Mouse (Mus musculus) lung, postnatal 0 days (tissue): ENCODE results near the gene Rab33b. TPM values are rescaled to one million over a fixed set of nuclear protein-coding genes. Genes with fewer than 3 reads are reported as not detected.

Experiments used
- ATAC-seq: fragments of 200-750 bp; cut with Nextera tagmentation; 2 replicates; pipeline ENCODE4 v1.8.0; 2017; ENCODE audit warnings: moderate library complexity
- DNase-seq: peaks from one replicate; pipeline ENCODE4 v3.0.0-alpha.2; 2016; ENCODE audit warnings: low spot score
- H3K27ac ChIP-seq: fragments of 300-500 bp; sonication (generic); 2 replicates; pipeline ENCODE4 v1.5.1; 2014; ENCODE audit warnings: antibody characterized with exemption, mild to moderate bottlenecking, low read length, mixed read lengths
- H3K27me3 ChIP-seq: fragments of 300-500 bp; sonication (generic); replicated peaks from 2 replicates; pipeline ENCODE4 v1.6.1; 2014; ENCODE audit warnings: low read length, mixed read lengths; ENCODE audit not compliant: insufficient read depth
- H3K36me3 ChIP-seq: fragments of 300-500 bp; sonication (generic); 2 replicates; pipeline ENCODE4 v1.6.1; 2014; ENCODE audit warnings: low read length, mixed read lengths; ENCODE audit not compliant: insufficient read depth
- H3K4me1 ChIP-seq: fragments of 300-500 bp; sonication (generic); 2 replicates; pipeline ENCODE4 v1.6.1; 2014; ENCODE audit warnings: antibody characterized with exemption, low read depth, low read length, mixed read lengths; ENCODE audit not compliant: insufficient read depth
- H3K4me2 ChIP-seq: fragments of 300-500 bp; sonication (generic); replicated peaks from 2 replicates; pipeline ENCODE4 v1.6.1; 2014; ENCODE audit warnings: low read depth, mild to moderate bottlenecking, low read length, moderate library complexity, mixed read lengths
- H3K4me3 ChIP-seq: fragments of 300-500 bp; sonication (generic); 2 replicates; pipeline ENCODE4 v1.5.1; 2014; ENCODE audit warnings: low read depth, low read length
- H3K9ac ChIP-seq: fragments of 300-500 bp; sonication (generic); replicated peaks from 2 replicates; pipeline ENCODE4 v1.6.1; 2014; ENCODE audit warnings: low read depth, mild to moderate bottlenecking
- H3K9me3 ChIP-seq: fragments of 300-500 bp; sonication (generic); 2 replicates; pipeline ENCODE4 v1.6.1; 2016; ENCODE audit warnings: low read length, mixed read lengths
- CTCF ChIP-seq: IDR thresholded peaks from 2 replicates; pipeline ENCODE4 v1.5.1; 2016; ENCODE audit warnings: antibody characterized with exemption, mild to moderate bottlenecking
- EP300 ChIP-seq: IDR thresholded peaks from 2 replicates; pipeline ENCODE4 v1.6.1; 2016; ENCODE audit warnings: antibody characterized with exemption, mild to moderate bottlenecking, control low read depth
- WGBS: fragments of 180-500 bp; shearing (Covaris S2); extraction: QIAGEN DNeasy Blood & Tissue Kit; methylation state at CpG from one replicate; pipeline ENCODE4 v1.1.7; 2014; 5-methylcytosine and 5-hydroxymethylcytosine counted together
- polyA plus RNA-seq: library from polyadenylated mRNA; unstranded; fragments of >200 nt; fragmentation: Nextera tagmentation; extraction: Ambion mirVana; gene quantifications from 2 replicates; pipeline ENCODE4 v1.2.1, GENCODE M21; 2015

Rab33b gene
- polyA plus RNA-seq, 1 experiment from 2014 or later: 24.9 TPM

GRCm38 (mm10) chr3:51490088-51490753, 6.5 kb downstream of the Rab33b start:
- DNase-seq: no peak

GRCm38 (mm10) chr3:51493272-51493838, 9.6 kb downstream of the Rab33b start:
- DNase-seq (no peak), ATAC-seq (no peak)
- Histone ChIP-seq H3K36me3 (no peaks in the 10 kb centered on the region), H3K4me3 (no peak overlapping the region), H3K4me2 (no peak overlapping the region), H3K9me3 (no peaks in the 10 kb centered on the region), H3K4me1 (no peaks in the 10 kb centered on the region; the same call in 1 of the 2 replicates), H3K27me3 (no peaks in the 10 kb centered on the region), H3K9ac (no peak overlapping the region), H3K27ac (no peak overlapping the region; the same call in 1 of the 2 replicates)
- 56% methylated on average over 13 of the region's 13 CpGs for WGBS
- no peak for TF ChIP-seq CTCF
- TF ChIP-seq EP300: no peak

More at GRCm38 (mm10) chr3:51490088-51490753, 6.5 kb downstream of the Rab33b start:
- no peak for ATAC-seq
- no peaks in the 10 kb centered on the region for H3K36me3 ChIP-seq
- no peak overlapping the region for H3K9ac ChIP-seq
- WGBS: 85% methylated on average over 7 of the region's 7 CpGs
- peaks cover 3% of the 10 kb centered on the region; the same call in 1 of the 2 replicates for H3K4me1 ChIP-seq
- TF ChIP-seq CTCF: no peak
- no peak for TF ChIP-seq EP300
- no peak overlapping the region for H3K4me2 ChIP-seq
- no peak overlapping the region for H3K4me3 ChIP-seq
- no peaks in the 10 kb centered on the region for H3K27me3 ChIP-seq
- H3K27ac ChIP-seq: no peak overlapping the region
- H3K9me3 ChIP-seq: no peaks in the 10 kb centered on the region

GRCm38 (mm10) chr3:51494466-51494865, 10.7 kb downstream of the Rab33b start:
- TF ChIP-seq CTCF: no peak
- 31% methylated on average over 2 of the region's 2 CpGs for WGBS
- Histone ChIP-seq H3K4me2 (no peak overlapping the region), H3K27me3 (no peaks in the 10 kb centered on the region), H3K4me3 (no peak overlapping the region), H3K27ac (no peak overlapping the region), H3K9ac (no peak overlapping the region), H3K4me1 (no peaks in the 10 kb centered on the region; the same call in 1 of the 2 replicates), H3K36me3 (no peaks in the 10 kb centered on the region), H3K9me3 (no peaks in the 10 kb centered on the region)
- ATAC-seq (0 out of 2 replicates have a peak, but pooled peaks have one; percentile 25), DNase-seq (peak; percentile 44)

- no peak overlapping the region for H3K4me2 ChIP-seq
- DNase-seq: no peak
- 91% methylated on average over 9 of the region's 9 CpGs for WGBS
- H3K27me3 ChIP-seq: no peaks in the 10 kb centered on the region
- no peak for TF ChIP-seq EP300
- no peak for ATAC-seq
- no peaks in the 10 kb centered on the region; the same call in 1 of the 2 replicates for H3K4me1 ChIP-seq
- no peaks in the 10 kb centered on the region for H3K9me3 ChIP-seq
- H3K9ac ChIP-seq: no peak overlapping the region
- H3K36me3 ChIP-seq: no peaks in the 10 kb centered on the region
- no peak overlapping the region for H3K27ac ChIP-seq
- no peak overlapping the region for H3K4me3 ChIP-seq
Observed at GRCm38 (mm10) chr3:51495646-51496045, 11.9 kb downstream of the Rab33b start.

- no peak for DNase-seq
- H3K27me3 ChIP-seq: no peaks in the 10 kb centered on the region
- H3K4me2 ChIP-seq: no peak overlapping the region
- H3K36me3 ChIP-seq: no peaks in the 10 kb centered on the region
- no peak overlapping the region for H3K4me3 ChIP-seq
- TF ChIP-seq CTCF (no peak), EP300 (no peak)
- no peak overlapping the region for H3K9ac ChIP-seq
- no peak overlapping the region for H3K27ac ChIP-seq
- no peaks in the 10 kb centered on the region; the same call in 1 of the 2 replicates for H3K4me1 ChIP-seq
- 92% methylated on average over 1 of the region's 1 CpGs for WGBS
- no peak for ATAC-seq
- H3K9me3 ChIP-seq: no peaks in the 10 kb centered on the region
Observed at GRCm38 (mm10) chr3:51497978-51498377, 14.3 kb downstream of the Rab33b start.

GRCm38 (mm10) chr3:51498659-51499058, 14.9 kb downstream of the Rab33b start:
- no peaks in the 10 kb centered on the region for H3K27me3 ChIP-seq
- TF ChIP-seq CTCF (no peak), EP300 (no peak)
- H3K9ac ChIP-seq: no peak overlapping the region
- ATAC-seq: no peak
- no peak for DNase-seq
- no peak overlapping the region for H3K4me2 ChIP-seq
- H3K4me3 ChIP-seq: no peak overlapping the region
- no peak overlapping the region for H3K27ac ChIP-seq
- WGBS: 55% methylated on average over 5 of the region's 5 CpGs
- no peaks in the 10 kb centered on the region for H3K36me3 ChIP-seq
- no peaks in the 10 kb centered on the region for H3K9me3 ChIP-seq
- no peaks in the 10 kb centered on the region; the same call in 1 of the 2 replicates for H3K4me1 ChIP-seq
